Mouse (Mus musculus) liver, postnatal 0 days (tissue): ENCODE measurements at regions not wholly inside any gene's neighbourhood (a gene's known extent, or its start where the extent isn't known, plus 50 kb on each side); places are given as distances from the start of the nearest gene placed in this dataset.
"Not testable (repeated sequence)": the region's sequence is repeated elsewhere in the genome, so short reads cannot be mapped to it uniquely, and the experiment has no call there.

Source experiments
- ATAC-seq: fragments of 200-750 bp; cut with Nextera tagmentation; 2 replicates; pipeline ENCODE4 v1.8.0; 2017; ENCODE audit warnings: mild to moderate bottlenecking, moderate library complexity
- DNase-seq: peaks from one replicate; pipeline ENCODE4 v3.0.0-alpha.2; 2016
- H3K27ac ChIP-seq: fragments of 300-500 bp; sonication (generic); 2 replicates; pipeline ENCODE4 v1.5.1; 2014; ENCODE audit warnings: antibody characterized with exemption, moderate library complexity, mild to moderate bottlenecking, low read depth
- H3K27me3 ChIP-seq: fragments of 300-500 bp; sonication (generic); 2 replicates; pipeline ENCODE4 v1.6.1; 2014; ENCODE audit warnings: low read length, control low read depth, mixed read lengths; ENCODE audit not compliant: insufficient read depth
- H3K36me3 ChIP-seq: fragments of 300-500 bp; sonication (generic); replicated peaks from 2 replicates; pipeline ENCODE4 v1.6.1; 2014; ENCODE audit warnings: mild to moderate bottlenecking, control low read depth, low read length, moderate library complexity, mixed read lengths; ENCODE audit not compliant: insufficient read depth
- H3K4me1 ChIP-seq: fragments of 300-500 bp; sonication (generic); 2 replicates; pipeline ENCODE4 v1.6.1; 2014; ENCODE audit warnings: antibody characterized with exemption, mild to moderate bottlenecking, control low read depth; ENCODE audit not compliant: insufficient read depth
- H3K4me2 ChIP-seq: fragments of 300-500 bp; sonication (generic); 2 replicates; pipeline ENCODE4 v1.6.1; 2014; ENCODE audit warnings: low read depth, mild to moderate bottlenecking, low read length, moderate library complexity, mixed read lengths
- H3K4me3 ChIP-seq: fragments of 300-500 bp; sonication (generic); 2 replicates; pipeline ENCODE4 v1.5.1; 2014; ENCODE audit warnings: low read depth, low read length
- H3K9ac ChIP-seq: fragments of 300-500 bp; sonication (generic); replicated peaks from 2 replicates; pipeline ENCODE4 v1.6.1; 2014; ENCODE audit warnings: mild to moderate bottlenecking, moderate library complexity
- H3K9me3 ChIP-seq: fragments of 300-500 bp; sonication (generic); 2 replicates; pipeline ENCODE4 v1.6.1; 2016; ENCODE audit warnings: mild to moderate bottlenecking, control low read depth, low read length, mixed read lengths
- CTCF ChIP-seq: sonication (generic); IDR thresholded peaks from 2 replicates; pipeline ENCODE4 v1.5.1; 2016; ENCODE audit warnings: antibody characterized with exemption, low read depth
- EP300 ChIP-seq: IDR thresholded peaks from 2 replicates; pipeline ENCODE4 v1.6.1; 2016; ENCODE audit warnings: antibody characterized with exemption, low read depth, mild to moderate bottlenecking
- WGBS: fragments of 180-500 bp; shearing (Covaris S2); extraction: QIAGEN DNeasy Blood & Tissue Kit; methylation state at CpG from one replicate; pipeline ENCODE4 v1.1.7; 2014; ENCODE audit not compliant: insufficient replicate concordance; 5-methylcytosine and 5-hydroxymethylcytosine counted together

GRCm38 (mm10) chr17:91274378-91274777 is 181.5 kb upstream of the Nrxn1 start:
- Histone ChIP-seq H3K9me3 (no peaks in the 10 kb centered on the region), H3K27me3 (no peaks in the 10 kb centered on the region), H3K9ac (no peak overlapping the region), H3K36me3 (no peaks in the 10 kb centered on the region), H3K4me2 (no peak overlapping the region), H3K4me1 (no peaks in the 10 kb centered on the region), H3K4me3 (no peak overlapping the region), H3K27ac (no peak overlapping the region)
- ATAC-seq (no peak), DNase-seq (no peak)
- TF ChIP-seq CTCF (no peak), EP300 (no peak)
- 66% methylated on average over 1 of the region's 1 CpGs for WGBS

- Histone ChIP-seq H3K27ac (no peak overlapping the region), H3K27me3 (no peaks in the 10 kb centered on the region), H3K4me3 (no peak overlapping the region), H3K9me3 (no peaks in the 10 kb centered on the region), H3K4me2 (no peak overlapping the region), H3K4me1 (no peaks in the 10 kb centered on the region), H3K9ac (no peak overlapping the region), H3K36me3 (no peaks in the 10 kb centered on the region)
- TF ChIP-seq CTCF (no peak), EP300 (no peak)
- DNase-seq (no peak), ATAC-seq (no peak)
- 77% methylated on average over 2 of the region's 2 CpGs for WGBS
Measured at GRCm38 (mm10) chr17:91238719-91239118, 145.8 kb upstream of the Nrxn1 start.

GRCm38 (mm10) chr17:91236653-91237052 is 143.8 kb upstream of the Nrxn1 start:
- not testable (repeated sequence) for H3K36me3 ChIP-seq, ATAC-seq, H3K4me2 ChIP-seq, H3K9me3 ChIP-seq, H3K4me1 ChIP-seq, DNase-seq, H3K9ac ChIP-seq, H3K4me3 ChIP-seq, H3K27me3 ChIP-seq, H3K27ac ChIP-seq
- 93% methylated on average over 14 of the region's 14 CpGs for WGBS

GRCm38 (mm10) chr17:91226378-91226777 is 133.5 kb upstream of the Nrxn1 start:
- no peak overlapping the region for H3K4me3 ChIP-seq
- no peaks in the 10 kb centered on the region for H3K27me3 ChIP-seq
- ATAC-seq (no peak), DNase-seq (no peak)
- H3K4me2 ChIP-seq, result no peak overlapping the region
- H3K4me1 ChIP-seq, result no peaks in the 10 kb centered on the region
- H3K27ac ChIP-seq, result no peak overlapping the region
- WGBS, result 73% methylated on average over 5 of the region's 5 CpGs
- H3K36me3 ChIP-seq, result no peaks in the 10 kb centered on the region
- TF ChIP-seq EP300 (no peak), CTCF (no peak)
- H3K9me3 ChIP-seq, result no peaks in the 10 kb centered on the region
- no peak overlapping the region for H3K9ac ChIP-seq

- ATAC-seq (no peak), DNase-seq (no peak)
- no peak overlapping the region for H3K4me2 ChIP-seq
- TF ChIP-seq CTCF (no peak), EP300 (no peak)
- H3K4me3 ChIP-seq, result no peak overlapping the region
- 83% methylated on average over 4 of the region's 4 CpGs for WGBS
- no peaks in the 10 kb centered on the region for H3K4me1 ChIP-seq
- H3K9me3 ChIP-seq, result no peaks in the 10 kb centered on the region
- H3K9ac ChIP-seq, result no peak overlapping the region
- H3K36me3 ChIP-seq, result no peaks in the 10 kb centered on the region
- no peak overlapping the region for H3K27ac ChIP-seq
- no peaks in the 10 kb centered on the region for H3K27me3 ChIP-seq
Measured at GRCm38 (mm10) chr17:91225916-91226315, 133.0 kb upstream of the Nrxn1 start.

GRCm38 (mm10) chr17:91216429-91216828 is 123.6 kb upstream of the Nrxn1 start:
- TF ChIP-seq EP300 (no peak), CTCF (peak; percentile 32; the same call in 1 of the 2 replicates)
- Histone ChIP-seq H3K4me3 (no peak overlapping the region), H3K27ac (no peak overlapping the region), H3K27me3 (no peaks in the 10 kb centered on the region), H3K36me3 (no peaks in the 10 kb centered on the region), H3K9me3 (no peaks in the 10 kb centered on the region), H3K4me1 (no peaks in the 10 kb centered on the region), H3K9ac (no peak overlapping the region), H3K4me2 (no peak overlapping the region)
- DNase-seq (no peak), ATAC-seq (no peak)

- Histone ChIP-seq H3K4me2 (no peak overlapping the region), H3K36me3 (no peaks in the 10 kb centered on the region), H3K4me1 (no peaks in the 10 kb centered on the region), H3K27ac (no peak overlapping the region), H3K9me3 (no peaks in the 10 kb centered on the region), H3K27me3 (no peaks in the 10 kb centered on the region), H3K9ac (no peak overlapping the region), H3K4me3 (no peak overlapping the region)
- no peak for ATAC-seq
- WGBS, result 81% methylated on average over 4 of the region's 4 CpGs
- TF ChIP-seq EP300 (no peak), CTCF (no peak)
- no peak for DNase-seq
Measured at GRCm38 (mm10) chr17:91182574-91182973, 89.7 kb upstream of the Nrxn1 start.
